Comparison of ENCODE assay signal across 15 mouse cellular contexts in genomic region chr16:10700160-10700559, GRCm38 (mm10).
DNase-seq lines count a peak whose midpoint lies in the region; TF ChIP-seq lines count a peak whose summit lies in the region.
"Had no signal": no experiment of that assay in that cellular context is flagged by ENCODE, and none has a peak within 500 bp of the region (broad histone marks: within the 10 kb centered on the region; RNA-seq: fewer than 3 reads in every experiment).

No protein-coding gene starts in this region.

- no peaks in the 10 kb centered on the region for H3K9me3 ChIP-seq in ES-Bruce4 (replicated peaks; ENCODE audit: control insufficient read depth, insufficient read depth, low read length, poor library complexity, severe bottlenecking)
- H3K9me3 ChIP-seq: forebrain, embryonic 15.5 days; heart, embryonic 12.5 days; intestine, embryonic 15.5 days; liver, embryonic 12.5 days had no signal

- H3K9ac ChIP-seq in ES-Bruce4 (ENCODE audit: low read depth, poor library complexity, severe bottlenecking) = no peak overlapping the region
- H3K9ac ChIP-seq: forebrain, embryonic 15.5 days; heart, embryonic 12.5 days; intestine, embryonic 15.5 days; liver, embryonic 12.5 days had no signal

- 0 out of 2 replicates have a peak, but pooled peaks have one; percentile 16 for TF ChIP-seq EP300 in ES-Bruce4 (IDR thresholded peaks at IDR 0.05; ENCODE audit: insufficient read depth, low read depth, low read length)

- peaks cover 8% of the 10 kb centered on the region for H3K4me1 ChIP-seq in ES-Bruce4 (ENCODE audit: control insufficient read depth, insufficient read depth, low read length)
- peaks cover 79% of the 10 kb centered on the region for H3K4me1 ChIP-seq in thymus, adult 2 months (replicated peaks; ENCODE audit: control insufficient read depth, insufficient read depth, low read length)
- H3K4me1 ChIP-seq: forebrain, embryonic 15.5 days had no signal

- DNase-seq in cerebellum, postnatal 25 days = peak; percentile 37 to 51
- DNase-seq in cerebellum, adult 8-10 months = no peak
- DNase-seq in adipocyte (ENCODE audit: low spot score) = peak; percentile 30
- peak; percentile 76 for DNase-seq in thymus, adult 2 months
- DNase-seq in left cerebral cortex, adult 2 months (ENCODE audit: extremely low spot score in 1 of 2, low spot score in 2 of 2) = no peak
- DNase-seq in right cerebral cortex, postnatal 4 days = no peak
- DNase-seq: B cell, adult 2 months; gastrocnemius, postnatal 25 days; layer of hippocampus, adult 9-11 months had no signal

- no peak overlapping the region for H3K4me3 ChIP-seq in ES-Bruce4 (ENCODE audit: low read depth, low read length)
- no peak overlapping the region for H3K4me3 ChIP-seq in thymus, adult 2 months (ENCODE audit: control insufficient read depth, insufficient read depth, low read length)
- H3K4me3 ChIP-seq in left cerebral cortex, adult 2 months = no peak overlapping the region
- H3K4me3 ChIP-seq: forebrain, embryonic 15.5 days; heart, embryonic 12.5 days; intestine, embryonic 15.5 days; liver, embryonic 12.5 days had no signal

- no peaks in the 10 kb centered on the region for H3K36me3 ChIP-seq in ES-Bruce4 (ENCODE audit: control insufficient read depth, insufficient read depth, low read length, poor library complexity, severe bottlenecking)
- H3K36me3 ChIP-seq in thymus, adult 2 months (ENCODE audit: control insufficient read depth, insufficient read depth, low read length) = no peaks in the 10 kb centered on the region
- H3K36me3 ChIP-seq: forebrain, embryonic 15.5 days; heart, embryonic 12.5 days; intestine, embryonic 15.5 days; liver, embryonic 12.5 days had no signal

- TF ChIP-seq CTCF in ES-Bruce4 (IDR thresholded peaks at IDR 0.05; ENCODE audit: low read depth, low read length) = no peak
- TF ChIP-seq CTCF in thymus, adult 2 months (IDR thresholded peaks at IDR 0.05; ENCODE audit: borderline replicate concordance, control insufficient read depth, extremely low read depth, insufficient read depth, low read length, poor library complexity) = peak; percentile 12; the same call in 1 of the 2 replicates
- TF ChIP-seq CTCF in left cerebral cortex, adult 2 months (IDR thresholded peaks at IDR 0.05) = no peak

- TF ChIP-seq POLR2A in ES-Bruce4 (IDR thresholded peaks at IDR 0.05; ENCODE audit: insufficient read depth, low read length) = no peak
- TF ChIP-seq POLR2A in thymus, adult 2 months (IDR thresholded peaks at IDR 0.05; ENCODE audit: control insufficient read depth, extremely low read depth, insufficient read depth, low read length, poor library complexity) = peak; percentile 68

- H3K27me3 ChIP-seq in ES-Bruce4 (ENCODE audit: control insufficient read depth, insufficient read depth, low read length, poor library complexity, severe bottlenecking) = no peaks in the 10 kb centered on the region
- no peaks in the 10 kb centered on the region for H3K27me3 ChIP-seq in thymus, adult 2 months (ENCODE audit: control insufficient read depth, insufficient read depth, low read length)
- H3K27me3 ChIP-seq: forebrain, embryonic 15.5 days; heart, embryonic 12.5 days; intestine, embryonic 15.5 days; liver, embryonic 12.5 days had no signal

- no peak overlapping the region for H3K27ac ChIP-seq in ES-Bruce4 (ENCODE audit: insufficient read depth, low read length)
- H3K27ac ChIP-seq in thymus, adult 2 months (ENCODE audit: control insufficient read depth, insufficient read depth, low read length) = peak overlapping the region; percentile 100
- H3K27ac ChIP-seq in left cerebral cortex, adult 2 months = no peak overlapping the region
- H3K27ac ChIP-seq: forebrain, embryonic 15.5 days; intestine, embryonic 15.5 days; kidney, postnatal 0 days; liver, embryonic 12.5 days had no signal

- intact Hi-C loops in left cerebral cortex, adult 2 months (cut with DNase I) = no loop called here

- 7% methylated on average over 2 of the region's 2 CpGs for WGBS in thymus, adult 2 months

Comparison
In these comparisons a context has a peak if more than half of its experiments do, and no peak if none do; other contexts are left out.
1. DNase-seq: peak in cerebellum, postnatal 25 days (2 of 2), adipocyte (single experiment) and thymus, adult 2 months (single experiment); none in cerebellum, adult 8-10 months (single experiment), left cerebral cortex, adult 2 months (0 of 2) and right cerebral cortex, postnatal 4 days (single experiment).